Mouse (Mus musculus): Measurements from ENCODE around the gene Myo18a. TPM values are rescaled to one million over a fixed set of nuclear protein-coding genes. Genes with fewer than 3 reads are reported as not detected.

Myo18a gene
- polyA plus RNA-seq, 1 experiment, result 67.3 TPM

GRCm38 (mm10) chr11:77785768-77786561 lies 22.9 kb downstream of the Myo18a start:
- TF ChIP-seq POLR2A (IDR thresholded peaks at IDR 0.05; ENCODE audit: borderline replicate concordance, extremely low read depth, insufficient read depth, insufficient read length, poor library complexity, severe bottlenecking) (no peak), CTCF (IDR thresholded peaks at IDR 0.05; ENCODE audit: borderline replicate concordance, extremely low read depth, insufficient read depth, insufficient read length) (no peak)
- peak; percentile 72 for DNase-seq (ENCODE audit: low read depth)

- TF ChIP-seq CTCF (IDR thresholded peaks at IDR 0.05; ENCODE audit: borderline replicate concordance, extremely low read depth, insufficient read depth, insufficient read length) (no peak), POLR2A (IDR thresholded peaks at IDR 0.05; ENCODE audit: borderline replicate concordance, extremely low read depth, insufficient read depth, insufficient read length, poor library complexity, severe bottlenecking) (no peak)
These were observed 24.7 kb downstream of the Myo18a start, which contains the start of gene Gm10277 for GRCm38 (mm10) chr11:77787707-77788106. TSS of gene Gm10277 (minus strand) at chr11:77787747.

GRCm38 (mm10) chr11:77789512-77789911 lies 26.5 kb downstream of the Myo18a start:
- no peak for DNase-seq (ENCODE audit: low read depth)
- TF ChIP-seq POLR2A (IDR thresholded peaks at IDR 0.05; ENCODE audit: borderline replicate concordance, extremely low read depth, insufficient read depth, insufficient read length, poor library complexity, severe bottlenecking) (no peak), CTCF (IDR thresholded peaks at IDR 0.05; ENCODE audit: borderline replicate concordance, extremely low read depth, insufficient read depth, insufficient read length) (no peak)

More at GRCm38 (mm10) chr11:77787707-77788106, 24.7 kb downstream of the Myo18a start, which contains the start of gene Gm10277:
- no peak for DNase-seq (ENCODE audit: low read depth)

GRCm38 (mm10) chr11:77790286-77790685 lies 27.2 kb downstream of the Myo18a start:
- DNase-seq (ENCODE audit: low read depth), result peak; percentile 36
- TF ChIP-seq CTCF (IDR thresholded peaks at IDR 0.05; ENCODE audit: borderline replicate concordance, extremely low read depth, insufficient read depth, insufficient read length) (no peak), POLR2A (IDR thresholded peaks at IDR 0.05; ENCODE audit: borderline replicate concordance, extremely low read depth, insufficient read depth, insufficient read length, poor library complexity, severe bottlenecking) (no peak)

GRCm38 (mm10) chr11:77791241-77791727 lies 28.2 kb downstream of the Myo18a start:
- peak; percentile 84 for DNase-seq (ENCODE audit: low read depth)
- TF ChIP-seq POLR2A (IDR thresholded peaks at IDR 0.05; ENCODE audit: borderline replicate concordance, extremely low read depth, insufficient read depth, insufficient read length, poor library complexity, severe bottlenecking) (no peak), CTCF (IDR thresholded peaks at IDR 0.05; ENCODE audit: borderline replicate concordance, extremely low read depth, insufficient read depth, insufficient read length) (no peak)

- DNase-seq (ENCODE audit: low read depth), result peak; percentile 87
- no peak for TF ChIP-seq POLR2A (IDR thresholded peaks at IDR 0.05; ENCODE audit: borderline replicate concordance, extremely low read depth, insufficient read depth, insufficient read length, poor library complexity, severe bottlenecking)
These were observed 28.9 kb downstream of the Myo18a start for GRCm38 (mm10) chr11:77791752-77792565.

GRCm38 (mm10) chr11:77792566-77792909 lies 29.5 kb downstream of the Myo18a start:
- no peak for DNase-seq (ENCODE audit: low read depth)
- TF ChIP-seq POLR2A (IDR thresholded peaks at IDR 0.05; ENCODE audit: borderline replicate concordance, extremely low read depth, insufficient read depth, insufficient read length, poor library complexity, severe bottlenecking) (no peak), CTCF (IDR thresholded peaks at IDR 0.05; ENCODE audit: borderline replicate concordance, extremely low read depth, insufficient read depth, insufficient read length) (no peak)

GRCm38 (mm10) chr11:77793238-77793930 lies 30.3 kb downstream of the Myo18a start:
- TF ChIP-seq POLR2A (IDR thresholded peaks at IDR 0.05; ENCODE audit: borderline replicate concordance, extremely low read depth, insufficient read depth, insufficient read length, poor library complexity, severe bottlenecking) (peak; percentile 16; the same call in 1 of the 2 replicates), CTCF (IDR thresholded peaks at IDR 0.05; ENCODE audit: borderline replicate concordance, extremely low read depth, insufficient read depth, insufficient read length) (peak; percentile 100)

GRCm38 (mm10) chr11:77795216-77795615 lies 32.2 kb downstream of the Myo18a start:
- TF ChIP-seq CTCF (IDR thresholded peaks at IDR 0.05; ENCODE audit: borderline replicate concordance, extremely low read depth, insufficient read depth, insufficient read length) (no peak), POLR2A (IDR thresholded peaks at IDR 0.05; ENCODE audit: borderline replicate concordance, extremely low read depth, insufficient read depth, insufficient read length, poor library complexity, severe bottlenecking) (no peak)
- no peak for DNase-seq (ENCODE audit: low read depth)

More at GRCm38 (mm10) chr11:77793238-77793930, 30.3 kb downstream of the Myo18a start:
- DNase-seq (ENCODE audit: low read depth), result peak; percentile 98

- no peak for TF ChIP-seq CTCF (IDR thresholded peaks at IDR 0.05; ENCODE audit: borderline replicate concordance, extremely low read depth, insufficient read depth, insufficient read length)
- no peak for DNase-seq (ENCODE audit: low read depth)
These were observed 37.4 kb downstream of the Myo18a start for GRCm38 (mm10) chr11:77800491-77800868.
